Mouse (Mus musculus): Measurements from ENCODE around the gene Mid1. TPM values are rescaled to one million over a fixed set of nuclear protein-coding genes. Genes with fewer than 3 reads are reported as not detected.
"Not testable (repeated sequence)": the region's sequence is repeated elsewhere in the genome, so short reads cannot be mapped to it uniquely, and the experiment has no call there.

Mid1 gene
- polyA plus RNA-seq, 1 experiment from 2014 or later: 6.9 TPM

DNA sequence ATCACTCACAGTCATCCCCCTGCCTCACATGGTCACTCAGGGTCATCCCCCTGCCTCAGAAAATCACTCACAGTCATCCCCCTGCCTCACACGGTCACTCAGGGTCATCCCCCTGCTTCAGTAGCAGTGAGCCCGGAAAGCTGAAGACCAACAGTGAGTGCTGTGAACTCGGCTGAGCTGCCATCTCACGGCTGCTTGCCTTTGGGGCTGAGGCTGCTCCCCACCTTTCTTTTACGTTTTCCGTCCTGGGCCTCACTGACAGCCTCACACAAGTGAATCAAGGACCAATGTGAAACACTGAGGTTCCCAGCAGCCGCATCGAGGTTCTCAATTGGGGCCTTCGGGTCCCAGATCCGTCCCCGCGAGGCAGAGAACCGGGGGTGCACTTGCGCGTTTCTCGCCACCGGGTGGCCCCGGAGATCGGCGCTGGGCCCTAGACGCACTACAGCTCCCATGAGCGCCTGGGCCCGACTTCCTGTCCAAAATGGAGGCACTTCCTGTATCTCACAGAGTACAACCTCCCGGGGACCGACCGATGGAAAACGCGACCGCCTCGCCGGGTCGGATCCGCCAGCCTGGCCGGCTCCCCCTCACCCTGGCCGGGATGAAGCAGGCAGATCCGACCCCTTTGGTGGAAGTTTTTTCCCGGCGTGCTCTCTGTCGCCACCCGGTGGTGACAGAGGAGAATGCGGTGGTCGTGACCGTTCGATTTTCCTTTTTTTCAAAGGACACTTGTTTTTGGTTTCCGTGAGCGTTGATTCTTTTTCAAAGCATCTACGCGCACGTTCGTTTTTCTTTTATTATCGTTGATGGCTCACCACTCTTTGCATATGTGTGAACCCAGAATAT is 301.7 kb downstream of the Mid1 start:
- WGBS: 52% methylated on average over 46 of the region's 51 CpGs
- H3K36me3 ChIP-seq (ENCODE audit: insufficient read depth, low read length): peaks cover 73% of the 10 kb centered on the region
- peak; percentile 93 for ATAC-seq (ENCODE audit: low FRiP score, low TSS enrichment)
- peaks cover 68% of the 10 kb centered on the region for H3K9me3 ChIP-seq (ENCODE audit: low read length)
- not testable (repeated sequence) for H3K27ac ChIP-seq (ENCODE audit: low read length); H3K4me1 ChIP-seq (ENCODE audit: insufficient read depth, low read length); H3K27me3 ChIP-seq (ENCODE audit: insufficient read depth, low read length)
- H3K4me2 ChIP-seq (replicated peaks; ENCODE audit: low read depth, low read length): peak overlapping the region; percentile 37
- peak overlapping the region; percentile 32 for H3K9ac ChIP-seq (replicated peaks; ENCODE audit: low read length)
- peak overlapping the region; percentile 21 for H3K4me3 ChIP-seq (ENCODE audit: low read length)

DNA sequence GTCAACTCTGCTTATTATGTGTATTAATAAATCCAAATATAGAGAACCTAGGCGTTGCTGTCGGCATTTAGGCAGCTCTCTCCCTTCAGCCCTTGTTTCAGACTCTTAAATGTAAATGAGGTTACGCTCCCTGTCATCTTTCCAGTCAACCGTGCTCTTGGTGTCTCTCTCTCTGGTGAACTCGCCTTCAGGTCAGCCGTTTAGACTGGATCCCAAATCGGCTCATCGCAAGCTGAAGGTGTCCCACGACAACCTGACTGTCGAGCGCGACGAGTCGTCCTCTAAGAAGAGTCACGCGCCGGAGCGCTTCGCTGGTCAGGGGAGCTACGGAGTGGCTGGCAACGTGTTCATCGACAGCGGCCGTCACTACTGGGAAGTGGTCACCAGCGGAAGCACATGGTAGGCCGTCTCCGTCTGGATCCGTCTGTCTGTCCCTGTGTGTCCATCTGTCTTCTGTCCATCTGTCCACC is 302.4 kb downstream of the Mid1 start:
- peak; percentile 21; the same call in 1 of the 2 replicates for ATAC-seq (ENCODE audit: low FRiP score, low TSS enrichment)
- WGBS: 86% methylated on average over 28 of the region's 28 CpGs
- Histone ChIP-seq H3K36me3 (ENCODE audit: insufficient read depth, low read length) (peaks cover 66% of the 10 kb centered on the region), H3K9me3 (ENCODE audit: low read length) (peaks cover 66% of the 10 kb centered on the region)
- H3K27me3 ChIP-seq (ENCODE audit: insufficient read depth, low read length); H3K4me1 ChIP-seq (ENCODE audit: insufficient read depth, low read length); H3K4me2 ChIP-seq (replicated peaks; ENCODE audit: low read depth, low read length); H3K9ac ChIP-seq (replicated peaks; ENCODE audit: low read length); H3K4me3 ChIP-seq (ENCODE audit: low read length); H3K27ac ChIP-seq (ENCODE audit: low read length): not testable (repeated sequence)

DNA sequence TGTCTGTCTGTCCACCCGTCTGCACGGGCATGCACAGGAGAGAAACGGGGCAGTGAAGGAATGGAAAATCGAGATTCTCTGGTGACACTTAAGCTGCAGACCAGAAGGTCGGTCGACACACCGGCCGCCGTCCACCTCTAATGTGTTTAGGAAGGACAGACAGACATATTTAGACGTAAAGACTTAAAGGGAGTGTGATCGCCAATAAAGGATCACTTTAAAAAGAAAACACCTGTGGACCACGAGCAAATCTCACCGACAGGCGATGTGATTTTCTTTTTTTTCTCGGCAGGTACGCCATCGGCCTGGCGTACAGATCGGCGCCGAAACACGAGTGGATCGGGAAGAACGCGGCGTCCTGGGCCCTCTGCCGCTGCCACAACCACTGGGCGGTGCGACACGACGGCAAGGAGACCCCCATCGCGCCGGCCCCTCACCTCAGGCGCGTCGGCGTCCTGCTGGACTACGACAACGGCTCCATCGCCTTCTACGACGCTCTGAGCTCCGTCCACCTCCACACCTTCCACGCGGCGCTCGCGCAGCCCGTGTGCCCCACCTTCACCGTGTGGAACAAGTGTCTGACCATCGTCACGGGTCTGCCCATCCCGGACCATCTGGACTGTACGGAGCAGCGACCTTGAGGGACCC is 303.7 kb downstream of the Mid1 start:
- WGBS: 93% methylated on average over 56 of the region's 56 CpGs
- Histone ChIP-seq H3K9me3 (ENCODE audit: low read length) (peaks cover 63% of the 10 kb centered on the region), H3K36me3 (ENCODE audit: insufficient read depth, low read length) (peaks cover 53% of the 10 kb centered on the region)
- not testable (repeated sequence) for H3K4me2 ChIP-seq (replicated peaks; ENCODE audit: low read depth, low read length); H3K9ac ChIP-seq (replicated peaks; ENCODE audit: low read length); H3K4me1 ChIP-seq (ENCODE audit: insufficient read depth, low read length); H3K4me3 ChIP-seq (ENCODE audit: low read length); H3K27ac ChIP-seq (ENCODE audit: low read length); H3K27me3 ChIP-seq (ENCODE audit: insufficient read depth, low read length)
- peak; percentile 5; the same call in 1 of the 2 replicates for ATAC-seq (ENCODE audit: low FRiP score, low TSS enrichment)

DNA sequence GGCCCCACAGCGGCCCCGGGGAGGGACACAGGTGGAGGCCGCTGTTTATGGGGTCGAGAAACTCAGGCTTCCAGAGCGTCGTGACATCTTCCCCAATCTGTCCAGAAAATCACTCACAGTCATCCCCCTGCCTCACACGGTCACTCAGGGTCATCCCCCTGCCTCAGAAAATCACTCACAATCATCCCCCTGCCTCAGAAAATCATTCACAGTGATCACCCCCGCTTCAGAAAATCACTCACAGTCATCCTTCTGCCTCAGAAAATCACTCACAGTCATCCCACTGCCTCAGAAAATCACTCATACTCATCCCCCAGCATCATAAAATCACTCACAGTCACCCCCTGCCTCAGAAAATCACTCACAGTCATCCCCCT is 304.2 kb downstream of the Mid1 start:
- not testable (repeated sequence) for H3K4me1 ChIP-seq (ENCODE audit: insufficient read depth, low read length); H3K4me2 ChIP-seq (replicated peaks; ENCODE audit: low read depth, low read length); H3K27me3 ChIP-seq (ENCODE audit: insufficient read depth, low read length); H3K27ac ChIP-seq (ENCODE audit: low read length); H3K4me3 ChIP-seq (ENCODE audit: low read length); H3K9ac ChIP-seq (replicated peaks; ENCODE audit: low read length)
- peaks cover 61% of the 10 kb centered on the region for H3K9me3 ChIP-seq (ENCODE audit: low read length)
- 85% methylated on average over 8 of the region's 8 CpGs for WGBS
- H3K36me3 ChIP-seq (ENCODE audit: insufficient read depth, low read length): peaks cover 50% of the 10 kb centered on the region
- ATAC-seq (ENCODE audit: low FRiP score, low TSS enrichment): peak; percentile 7; the same call in 1 of the 2 replicates

DNA sequence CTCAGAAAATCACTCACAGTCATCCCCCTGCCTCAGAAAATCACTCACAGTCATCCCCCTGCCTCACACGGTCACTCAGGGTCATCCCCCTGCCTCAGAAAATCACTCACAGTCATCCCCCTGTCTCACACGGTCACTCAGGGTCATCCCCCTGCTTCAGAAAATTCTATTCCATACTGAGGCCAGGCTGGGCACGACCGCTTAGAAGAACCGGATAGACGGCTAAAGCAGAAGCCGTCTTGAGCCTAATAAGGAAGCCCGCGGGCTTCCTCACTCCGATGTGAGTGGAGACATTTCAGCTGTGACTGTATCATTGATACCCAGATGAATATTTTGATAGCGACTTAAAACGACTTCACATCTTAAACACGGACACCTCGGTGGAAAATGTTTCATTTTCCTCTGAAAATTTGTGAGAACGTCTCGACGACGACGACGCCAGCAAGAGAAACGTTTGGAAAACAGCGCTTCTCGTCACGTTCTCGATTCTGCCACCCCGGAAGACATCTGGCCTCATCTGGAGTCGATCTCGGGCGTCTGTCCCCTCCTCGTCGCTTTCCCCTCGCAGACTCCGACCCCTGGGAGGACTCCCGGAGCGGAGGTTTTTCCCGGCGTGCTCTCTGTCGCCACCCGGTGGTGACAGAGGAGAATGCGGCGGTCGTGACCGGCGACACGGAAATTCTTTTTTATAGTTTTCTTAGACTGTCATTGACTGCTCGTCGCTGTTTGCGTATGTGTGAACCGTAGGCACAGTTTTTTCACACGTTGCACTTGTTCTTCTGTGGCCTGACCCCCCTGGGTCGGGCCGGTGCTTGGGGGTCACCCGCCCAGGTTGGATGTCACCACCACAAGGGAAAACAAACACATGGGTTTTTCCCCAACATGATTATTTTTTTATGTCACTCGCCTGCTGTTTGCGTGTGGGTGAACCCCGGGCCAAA is 305.0 kb downstream of the Mid1 start:
- Histone ChIP-seq H3K36me3 (ENCODE audit: insufficient read depth, low read length) (peaks cover 42% of the 10 kb centered on the region), H3K9me3 (ENCODE audit: low read length) (peaks cover 58% of the 10 kb centered on the region)
- not testable (repeated sequence) for H3K27ac ChIP-seq (ENCODE audit: low read length); H3K9ac ChIP-seq (replicated peaks; ENCODE audit: low read length); H3K27me3 ChIP-seq (ENCODE audit: insufficient read depth, low read length); H3K4me1 ChIP-seq (ENCODE audit: insufficient read depth, low read length); H3K4me3 ChIP-seq (ENCODE audit: low read length); H3K4me2 ChIP-seq (replicated peaks; ENCODE audit: low read depth, low read length)
- ATAC-seq (ENCODE audit: low FRiP score, low TSS enrichment): peak; percentile 3; the same call in 1 of the 2 replicates
- WGBS: 77% methylated on average over 56 of the region's 56 CpGs

DNA sequence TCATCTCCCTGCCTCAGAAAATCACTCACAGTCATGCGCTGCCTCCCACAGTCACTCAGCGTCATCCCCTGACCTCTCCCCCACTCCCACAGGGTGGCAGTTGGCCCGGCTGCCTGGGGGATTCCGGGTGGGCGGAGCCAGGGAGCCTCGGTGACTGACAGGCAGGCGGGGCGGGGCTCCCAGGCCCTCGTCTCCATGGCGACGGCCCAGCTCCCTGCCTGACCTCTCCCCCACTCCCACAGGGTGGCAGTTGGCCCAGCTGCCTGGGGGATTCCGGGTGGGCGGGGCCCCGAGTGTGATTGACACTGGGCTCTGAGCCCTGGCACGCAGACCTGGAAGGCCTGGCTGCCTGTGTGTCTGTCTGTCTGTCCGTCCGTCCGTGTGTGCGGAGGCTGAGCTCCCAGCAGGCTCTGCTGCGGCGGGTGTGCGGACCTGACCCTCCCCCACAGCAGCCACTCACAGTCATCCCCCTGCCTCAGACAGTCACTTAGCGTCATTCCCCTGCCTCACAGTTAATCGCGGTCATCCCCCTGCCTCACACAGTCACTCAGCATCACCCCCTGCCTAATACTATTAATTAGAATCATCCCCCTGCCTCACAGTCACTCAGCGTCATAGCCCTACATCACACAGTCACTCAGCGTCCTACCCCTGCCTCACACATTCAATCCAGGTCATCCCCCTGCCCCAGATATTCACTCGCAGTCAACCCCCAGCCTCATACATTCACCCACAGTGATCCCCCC is 306.3 kb downstream of the Mid1 start:
- not testable (repeated sequence) for H3K27me3 ChIP-seq (ENCODE audit: insufficient read depth, low read length); H3K4me2 ChIP-seq (replicated peaks; ENCODE audit: low read depth, low read length); H3K9ac ChIP-seq (replicated peaks; ENCODE audit: low read length); H3K4me1 ChIP-seq (ENCODE audit: insufficient read depth, low read length); H3K4me3 ChIP-seq (ENCODE audit: low read length); H3K27ac ChIP-seq (ENCODE audit: low read length)
- H3K36me3 ChIP-seq (ENCODE audit: insufficient read depth, low read length): peaks cover 32% of the 10 kb centered on the region
- peaks cover 49% of the 10 kb centered on the region for H3K9me3 ChIP-seq (ENCODE audit: low read length)
- WGBS: 18% methylated on average over 15 of the region's 28 CpGs
- peak; percentile 47 for ATAC-seq (ENCODE audit: low FRiP score, low TSS enrichment)

DNA sequence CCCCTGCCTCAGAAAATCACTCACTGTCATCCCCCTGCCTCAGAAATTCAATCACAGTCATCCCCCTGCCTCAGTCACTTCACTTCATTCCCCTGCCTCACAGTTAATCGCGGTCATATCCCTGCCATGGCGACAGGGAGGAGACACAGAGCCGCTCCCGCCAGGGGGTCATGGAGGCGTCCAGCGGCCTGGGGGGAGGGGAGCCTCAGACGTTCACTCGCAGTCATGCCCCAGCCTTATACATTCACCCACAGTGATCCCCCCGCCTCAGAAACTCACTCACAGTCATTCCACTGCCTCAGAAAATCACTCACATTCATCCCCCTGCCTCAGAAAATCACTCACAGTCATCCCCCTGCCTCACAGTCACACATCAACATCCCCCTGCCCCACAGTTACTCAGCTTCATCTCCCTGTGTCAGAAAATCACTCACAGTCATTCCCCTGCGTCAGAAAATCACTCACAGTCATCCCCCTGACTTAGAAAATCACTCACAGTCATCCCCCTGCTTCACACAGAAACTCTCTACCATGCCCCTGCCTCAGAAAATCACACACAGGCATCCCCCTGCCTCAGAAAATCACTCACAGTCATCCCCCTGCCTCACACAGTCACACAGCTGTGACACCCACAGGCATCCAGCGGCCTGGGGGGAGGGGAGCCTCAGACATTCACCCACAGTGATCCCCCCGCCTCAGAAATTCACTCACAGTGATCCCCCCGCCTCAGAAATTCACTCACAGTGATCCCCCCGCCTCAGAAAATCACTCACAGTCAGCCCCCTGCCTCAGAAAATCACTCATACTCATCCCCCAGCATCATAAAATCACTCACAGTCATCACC is 307.3 kb downstream of the Mid1 start:
- H3K4me3 ChIP-seq (ENCODE audit: low read length); H3K4me1 ChIP-seq (ENCODE audit: insufficient read depth, low read length); H3K4me2 ChIP-seq (replicated peaks; ENCODE audit: low read depth, low read length); H3K27ac ChIP-seq (ENCODE audit: low read length); H3K27me3 ChIP-seq (ENCODE audit: insufficient read depth, low read length); H3K9ac ChIP-seq (replicated peaks; ENCODE audit: low read length); ATAC-seq (ENCODE audit: low FRiP score, low TSS enrichment): not testable (repeated sequence)
- Histone ChIP-seq H3K9me3 (ENCODE audit: low read length) (peaks cover 42% of the 10 kb centered on the region), H3K36me3 (ENCODE audit: insufficient read depth, low read length) (peaks cover 26% of the 10 kb centered on the region)
- 14% methylated on average over 9 of the region's 15 CpGs for WGBS

DNA sequence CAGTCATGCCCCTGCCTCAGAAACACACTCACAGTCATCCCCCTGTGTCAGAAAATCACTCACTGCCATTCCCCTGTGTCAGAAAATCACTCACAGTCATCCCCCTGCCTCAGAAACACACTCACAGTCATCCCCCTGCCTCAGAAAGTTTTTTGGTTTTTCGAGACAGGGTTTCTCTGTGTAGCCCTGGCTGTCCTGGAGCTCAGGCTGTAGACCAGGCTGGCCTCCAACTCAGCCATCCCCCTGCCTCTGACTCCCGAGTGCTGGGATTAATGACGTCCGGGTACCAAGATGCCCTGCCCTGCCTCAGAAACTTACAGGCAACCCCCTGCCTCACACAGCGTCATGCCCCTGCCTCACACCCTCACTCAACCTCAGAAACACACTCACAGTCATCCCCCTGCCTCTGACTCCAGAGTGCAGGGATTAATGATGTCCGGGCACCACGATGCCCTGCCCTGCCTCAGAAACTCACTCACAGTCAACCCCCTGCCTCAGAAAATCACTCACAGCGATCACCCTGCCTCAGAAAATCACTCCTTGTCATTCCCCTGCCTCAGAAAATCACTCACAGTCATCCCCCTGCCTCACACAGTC is 308.1 kb downstream of the Mid1 start:
- peaks cover 22% of the 10 kb centered on the region for H3K36me3 ChIP-seq (ENCODE audit: insufficient read depth, low read length)
- H3K9me3 ChIP-seq (ENCODE audit: low read length): peaks cover 37% of the 10 kb centered on the region
- 77% methylated on average over 4 of the region's 8 CpGs for WGBS

More for the DNA sequence above, 308.1 kb downstream of the Mid1 start:
- H3K4me3 ChIP-seq (ENCODE audit: low read length); H3K27me3 ChIP-seq (ENCODE audit: insufficient read depth, low read length); H3K9ac ChIP-seq (replicated peaks; ENCODE audit: low read length); ATAC-seq (ENCODE audit: low FRiP score, low TSS enrichment); H3K4me1 ChIP-seq (ENCODE audit: insufficient read depth, low read length); H3K4me2 ChIP-seq (replicated peaks; ENCODE audit: low read depth, low read length); H3K27ac ChIP-seq (ENCODE audit: low read length): not testable (repeated sequence)

All from kidney, embryonic 16.5 days (tissue).